Mouse (Mus musculus) spleen, adult 2 months (tissue): Measurements from ENCODE around the gene Efnb1. TPM values are rescaled to one million over a fixed set of nuclear protein-coding genes. Genes with fewer than 3 reads are reported as not detected.

Source experiments
- DNase-seq, 2 experiments: peaks; one replicate each; pipeline versions ENCODE4 v3.0.0 to v3.0.0-alpha.2; 2012 to 2021; ENCODE audit warnings: low spot score in 2 of 2, low read depth in 1 of 2
- H3K27ac ChIP-seq: fragments of 200-500 bp; 2 replicates; pipeline ENCODE4 v1.5.1; 2012; ENCODE audit warnings: low read length, inconsistent platforms; ENCODE audit not compliant: insufficient read depth
- H3K27me3 ChIP-seq: fragments of 200-500 bp; 2 replicates; pipeline ENCODE4 v1.6.1; 2012; ENCODE audit warnings: mild to moderate bottlenecking, moderate library complexity, low read length, inconsistent platforms; ENCODE audit not compliant: control insufficient read depth, insufficient read depth
- H3K36me3 ChIP-seq: fragments of 200-500 bp; 2 replicates; pipeline ENCODE4 v1.6.1; 2012; ENCODE audit warnings: mild to moderate bottlenecking, low read length, inconsistent platforms; ENCODE audit not compliant: control insufficient read depth, insufficient read depth
- H3K4me1 ChIP-seq: fragments of 200-500 bp; 2 replicates; pipeline ENCODE4 v1.6.1; 2011; ENCODE audit warnings: inconsistent platforms; ENCODE audit not compliant: control insufficient read depth, insufficient read depth, insufficient read length
- H3K4me3 ChIP-seq: fragments of 200-500 bp; 2 replicates; pipeline ENCODE4 v1.5.1; 2011; ENCODE audit warnings: mild to moderate bottlenecking, inconsistent platforms; ENCODE audit not compliant: insufficient read depth, insufficient read length; ENCODE audit errors: extremely low read depth
- CTCF ChIP-seq: fragments of 200-500 bp; IDR thresholded peaks from 2 replicates; pipeline ENCODE4 v1.5.1; 2011; ENCODE audit warnings: mild to moderate bottlenecking, inconsistent platforms; ENCODE audit not compliant: insufficient read depth, insufficient read length, insufficient replicate concordance; ENCODE audit errors: extremely low read depth
- POLR2A ChIP-seq: fragments of 200-500 bp; IDR thresholded peaks from 2 replicates; pipeline ENCODE4 v1.6.1; 2011; ENCODE audit warnings: low read depth, low read length, inconsistent platforms
- WGBS: fragments of 180-500 bp; shearing (Covaris S2); methylation state at CpG from one replicate; pipeline ENCODE4 v1.1.7; 2018; 5-methylcytosine and 5-hydroxymethylcytosine counted together
- polyA plus RNA-seq: library from polyadenylated mRNA; depleted of rRNA; stranded (reverse); fragments of >200 nt; gene quantifications from 2 replicates; pipeline ENCODE4 v1.2.3, GENCODE M21; 2012; rRNA removed

The Efnb1 gene
- polyA plus RNA-seq, 1 experiment, result 11.9 TPM

DNA sequence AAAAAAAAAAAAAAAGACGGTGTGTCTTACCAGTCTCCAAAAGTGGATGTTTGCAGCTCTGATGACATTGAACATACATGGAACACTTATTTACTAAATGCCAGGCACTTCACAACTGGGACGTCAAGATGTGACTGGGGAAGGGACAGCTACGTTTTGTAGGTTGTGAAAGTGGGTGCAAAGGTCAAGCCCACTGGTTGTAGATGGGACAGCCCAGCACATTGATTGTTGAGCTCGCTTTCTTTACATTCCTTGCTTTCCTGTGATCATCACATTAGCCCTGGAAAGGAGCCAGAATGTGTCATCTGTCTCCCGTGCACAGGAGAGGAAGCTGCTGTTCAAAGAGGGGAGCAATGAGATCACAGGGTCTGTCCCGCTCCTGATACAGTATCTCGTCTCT lies 31.6 kb downstream of the Efnb1 start:
- DNase-seq, result no peak
- WGBS, result 76% methylated on average over 7 of the region's 7 CpGs
- Histone ChIP-seq H3K36me3 (no peaks in the 10 kb centered on the region), H3K27ac (no peak overlapping the region), H3K4me1 (no peaks in the 10 kb centered on the region), H3K4me3 (no peak overlapping the region), H3K27me3 (no peaks in the 10 kb centered on the region)
- TF ChIP-seq POLR2A (no peak), CTCF (no peak)

DNA sequence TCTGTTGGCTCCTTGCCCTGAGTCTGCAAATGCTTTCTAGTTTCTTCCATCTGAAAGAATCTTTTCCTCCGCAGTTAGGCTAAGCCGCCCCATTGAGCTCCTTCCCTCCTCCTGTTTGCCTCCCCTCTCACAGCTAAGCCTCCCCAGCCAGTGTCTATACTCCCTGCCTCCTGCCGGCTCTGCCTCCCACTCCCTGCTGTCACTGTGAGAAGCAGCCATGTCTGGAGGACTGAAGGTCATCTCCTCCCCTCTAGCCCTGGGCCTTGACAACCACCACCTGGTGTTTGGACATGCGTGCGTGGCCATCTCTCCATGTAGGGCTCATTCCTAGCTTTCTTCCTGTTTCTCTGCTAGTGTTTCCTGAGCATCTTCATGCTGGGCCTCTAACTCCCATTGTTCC lies 36.4 kb downstream of the Efnb1 start:
- TF ChIP-seq CTCF (no peak), POLR2A (no peak)
- Histone ChIP-seq H3K4me3 (no peak overlapping the region), H3K27me3 (no peaks in the 10 kb centered on the region), H3K4me1 (no peaks in the 10 kb centered on the region), H3K27ac (no peak overlapping the region), H3K36me3 (no peaks in the 10 kb centered on the region)
- WGBS, result 87% methylated on average over 5 of the region's 5 CpGs
- no peak for DNase-seq

DNA sequence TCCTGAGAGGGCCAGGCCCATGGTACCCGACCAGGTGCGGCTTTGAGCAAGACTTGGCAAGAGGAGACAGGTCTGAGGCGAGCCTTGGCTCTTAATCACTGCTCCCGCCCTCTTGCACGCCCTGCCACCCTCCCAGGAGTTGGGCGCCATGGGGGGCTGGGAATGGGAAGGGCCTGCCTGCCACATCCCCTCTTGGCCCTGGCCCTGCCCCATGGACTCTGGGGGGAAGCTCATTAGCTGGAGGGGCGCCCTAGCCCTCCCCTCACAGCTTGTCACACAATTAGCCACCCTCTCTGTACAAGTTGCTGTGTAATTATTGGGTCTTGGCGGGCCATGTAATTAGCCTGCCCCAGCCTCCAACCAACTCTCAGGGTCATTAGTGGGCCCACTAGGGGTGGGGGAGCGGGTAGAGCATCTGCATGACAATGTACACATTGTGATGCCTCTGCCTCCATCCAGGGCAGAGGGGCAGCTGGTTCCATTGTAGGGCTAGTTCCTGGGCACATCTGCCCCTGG lies 49.2 kb downstream of the Efnb1 start:
- Histone ChIP-seq H3K36me3 (no peaks in the 10 kb centered on the region), H3K27ac (no peak overlapping the region), H3K4me1 (no peaks in the 10 kb centered on the region), H3K4me3 (no peak overlapping the region), H3K27me3 (no peaks in the 10 kb centered on the region)
- WGBS, result 76% methylated on average over 9 of the region's 9 CpGs
- TF ChIP-seq CTCF (no peak), POLR2A (no peak)
- DNase-seq, result no peak

DNA sequence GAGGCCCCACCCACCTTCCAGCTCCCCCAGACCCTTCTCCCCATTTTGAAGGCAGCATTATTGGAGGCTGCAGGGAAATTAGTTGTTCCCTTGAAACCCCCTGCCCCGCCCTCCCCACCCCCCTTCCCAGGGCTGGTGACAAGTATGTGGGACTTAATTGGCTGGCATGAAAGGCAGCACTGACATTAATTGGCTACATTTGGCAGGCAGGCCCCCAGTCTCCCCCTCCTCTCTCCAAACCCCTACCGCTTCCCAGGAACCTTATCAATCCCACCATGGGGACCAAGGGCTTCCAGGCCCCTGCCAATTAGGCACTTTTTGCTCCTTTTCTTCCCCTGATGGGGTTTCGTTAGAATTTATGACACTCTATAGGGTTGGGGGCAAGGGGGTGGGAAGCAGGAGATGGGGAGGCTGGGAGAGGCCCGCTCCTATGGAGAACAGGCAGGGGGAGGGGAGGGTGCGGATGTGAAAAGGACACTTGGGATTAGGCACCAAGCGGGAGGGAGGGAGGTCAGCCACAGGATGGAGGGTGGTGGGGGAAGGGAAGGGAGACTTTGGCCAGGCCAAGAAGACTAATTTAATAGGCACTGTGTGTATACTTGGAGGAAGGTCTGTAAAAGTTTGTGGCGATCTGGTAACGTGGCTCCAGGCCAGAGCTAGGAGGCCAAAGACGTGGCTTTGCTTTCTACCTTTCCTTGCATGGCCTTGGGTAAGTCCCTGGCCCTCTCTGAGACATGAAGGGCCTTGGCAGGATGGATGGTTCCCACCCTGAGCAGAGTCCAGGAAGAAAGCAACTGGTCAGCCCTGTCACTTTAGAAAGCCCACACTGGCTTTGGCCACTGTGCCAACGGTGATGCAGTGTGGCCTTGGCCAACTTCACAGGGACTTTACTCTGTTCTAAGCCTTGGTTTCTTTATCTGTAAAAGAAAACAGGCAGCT lies 50.8 kb downstream of the Efnb1 start:
- Histone ChIP-seq H3K27me3 (no peaks in the 10 kb centered on the region), H3K4me1 (no peaks in the 10 kb centered on the region), H3K36me3 (no peaks in the 10 kb centered on the region), H3K27ac (no peak overlapping the region), H3K4me3 (no peak overlapping the region)
- TF ChIP-seq POLR2A, result no peak
- no peak for TF ChIP-seq CTCF
- WGBS, result 80% methylated on average over 10 of the region's 10 CpGs
- no peak for DNase-seq

DNA sequence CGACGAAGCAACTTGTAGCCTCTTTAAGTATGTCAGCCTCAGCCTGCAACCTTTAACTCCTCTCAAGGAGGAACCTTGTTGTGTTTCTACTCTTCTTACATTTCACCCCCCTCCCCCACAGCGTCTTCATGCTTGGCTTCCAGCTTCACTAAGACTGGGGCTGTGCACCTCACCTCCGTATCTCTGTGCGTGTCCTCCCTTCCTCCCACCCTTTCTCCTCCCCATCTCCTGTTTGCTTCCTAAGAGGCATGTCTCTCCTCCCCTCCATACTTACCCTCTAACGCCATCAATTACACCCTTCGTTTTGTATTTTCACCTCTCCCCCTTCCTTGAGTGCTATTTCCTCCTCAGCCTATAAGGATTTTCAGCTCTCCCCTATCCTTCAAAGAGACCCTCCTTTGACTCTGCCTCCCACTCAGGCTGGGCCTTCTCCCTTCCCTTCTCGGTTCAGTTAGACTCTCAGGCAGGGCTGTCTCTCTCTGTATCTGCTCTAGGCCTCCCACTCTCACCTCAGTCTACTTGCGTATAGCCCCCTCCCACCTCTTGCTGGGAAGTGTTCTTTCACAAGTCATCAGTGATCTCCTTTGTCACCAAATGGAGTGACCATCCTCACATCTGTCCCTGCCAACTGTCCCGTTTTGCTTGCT lies 55.6 kb downstream of the Efnb1 start:
- Histone ChIP-seq H3K27me3 (no peaks in the 10 kb centered on the region), H3K27ac (no peak overlapping the region), H3K36me3 (no peaks in the 10 kb centered on the region), H3K4me1 (no peaks in the 10 kb centered on the region), H3K4me3 (no peak overlapping the region)
- TF ChIP-seq CTCF, result no peak
- no peak for TF ChIP-seq POLR2A
- 77% methylated on average over 10 of the region's 10 CpGs for WGBS
- no peak for DNase-seq

DNA sequence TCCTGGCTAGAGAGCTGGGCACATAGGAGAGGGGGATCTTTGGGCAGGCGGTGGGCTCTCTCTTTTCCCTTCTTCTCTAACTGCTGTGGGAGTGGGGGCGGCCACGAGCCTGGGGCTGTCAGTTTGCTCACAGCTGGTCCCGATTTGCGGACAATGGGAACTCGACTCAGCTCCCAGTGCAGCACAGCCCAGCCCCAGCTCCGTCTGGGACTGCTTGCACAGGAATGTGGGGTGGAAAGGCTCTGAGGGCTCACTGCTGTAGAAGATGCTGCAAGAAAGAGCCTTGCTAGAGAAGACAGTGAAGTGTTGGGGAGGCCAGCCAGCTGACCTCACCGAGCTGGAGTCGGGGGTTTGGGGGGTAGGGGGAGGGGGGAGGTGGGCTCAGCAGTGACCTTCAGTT lies 61.0 kb downstream of the Efnb1 start:
- no peaks in the 10 kb centered on the region for H3K4me1 ChIP-seq
- 82% methylated on average over 9 of the region's 9 CpGs for WGBS
- H3K36me3 ChIP-seq, result no peaks in the 10 kb centered on the region

DNA sequence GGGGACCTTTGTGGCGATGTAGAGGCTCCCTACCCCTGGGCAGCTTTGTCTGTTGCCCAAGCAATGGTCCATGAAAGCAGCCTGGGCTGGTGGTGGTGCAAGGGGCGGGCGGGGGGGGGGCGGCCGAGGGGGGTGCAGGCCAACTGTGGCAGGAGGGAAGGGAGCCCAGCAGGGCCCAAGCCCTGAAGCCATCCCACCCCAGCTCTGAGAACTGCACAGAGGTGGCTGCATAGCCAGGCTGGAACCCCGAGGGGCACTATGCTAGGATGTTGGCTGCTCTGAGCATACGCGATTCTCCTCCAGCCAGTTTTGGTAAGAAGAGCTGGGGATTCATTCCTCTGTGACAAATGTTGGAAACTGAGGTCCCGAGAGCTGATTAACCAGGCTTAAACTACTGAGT lies 62.6 kb downstream of the Efnb1 start:
- TF ChIP-seq POLR2A (no peak), CTCF (no peak)
- peak overlapping the region; percentile 48 for H3K4me3 ChIP-seq

More for the DNA sequence above, 61.0 kb downstream of the Efnb1 start:
- DNase-seq, result no peak
- no peaks in the 10 kb centered on the region for H3K27me3 ChIP-seq
- H3K27ac ChIP-seq, result no peak overlapping the region
- no peak overlapping the region for H3K4me3 ChIP-seq
- TF ChIP-seq POLR2A (no peak), CTCF (no peak)

More for the DNA sequence above, 62.6 kb downstream of the Efnb1 start:
- Histone ChIP-seq H3K4me1 (no peaks in the 10 kb centered on the region), H3K27ac (no peak overlapping the region; the same call in 1 of the 2 replicates), H3K27me3 (no peaks in the 10 kb centered on the region), H3K36me3 (no peaks in the 10 kb centered on the region)
- 46% methylated on average over 7 of the region's 9 CpGs for WGBS
- DNase-seq, result no peak

Other genes with a start within 250 kb of the Efnb1 start
- 0.68 and 1.5 TPM in 2 replicates for gene Ophn1, start 245.1 kb upstream of the Efnb1 start, polyA plus RNA-seq
- 7.3 and 7.5 TPM in 2 replicates for gene Yipf6, start 199.8 kb upstream of the Efnb1 start, polyA plus RNA-seq
- 7.2 and 7.7 TPM in 2 replicates for gene Stard8, start 132.9 kb upstream of the Efnb1 start, polyA plus RNA-seq